Mouse (Mus musculus): Measurements from ENCODE around the gene Fgf2. TPM values are rescaled to one million over a fixed set of nuclear protein-coding genes. Genes with fewer than 3 reads are reported as not detected.

The Fgf2 gene
- polyA plus RNA-seq, 1 experiment from 2014 or later, result 0.38 TPM

DNA sequence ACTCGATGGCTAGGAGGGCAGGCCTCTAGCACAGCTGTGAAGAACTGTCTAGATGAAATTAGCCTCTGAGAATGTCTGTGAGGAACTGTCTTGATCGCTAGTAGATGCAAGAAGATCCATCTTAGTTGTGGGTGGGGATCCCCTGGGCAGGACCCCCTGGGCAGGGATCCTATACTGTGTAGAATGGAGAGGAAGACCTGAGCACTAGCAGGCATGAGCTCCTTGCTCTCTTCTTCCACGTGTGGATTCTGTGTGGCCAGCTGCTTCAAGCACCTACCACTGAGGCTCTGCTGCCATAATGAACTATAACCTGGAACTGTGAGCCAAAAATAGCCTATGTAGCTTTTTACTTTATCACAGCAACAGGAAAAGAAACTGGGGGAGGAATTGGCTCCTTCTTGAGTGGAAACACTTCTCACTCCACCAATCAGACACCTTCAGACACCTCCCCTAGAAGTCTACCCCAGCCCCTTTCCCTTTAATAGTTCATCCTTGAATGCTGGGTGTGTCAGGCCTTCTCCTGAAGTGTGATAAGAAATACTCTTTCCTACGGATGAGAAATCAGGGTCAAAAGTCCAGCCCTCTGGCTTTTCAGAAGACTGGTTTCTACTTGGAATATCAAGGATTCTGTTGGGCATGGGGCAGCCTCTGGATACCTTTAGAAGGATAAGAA is 18.4 kb downstream of the Fgf2 start:
- Histone ChIP-seq H3K4me1 (replicated peaks) (no peaks in the 10 kb centered on the region), H3K27me3 (ENCODE audit: insufficient read depth, poor library complexity, severe bottlenecking) (no peaks in the 10 kb centered on the region), H3K4me3 (no peak overlapping the region), H3K9me3 (no peaks in the 10 kb centered on the region), H3K27ac (no peak overlapping the region), H3K36me3 (no peaks in the 10 kb centered on the region)
- DNase-seq (ENCODE audit: low spot score), result no peak
- WGBS, result 66% methylated on average over 4 of the region's 4 CpGs

DNA sequence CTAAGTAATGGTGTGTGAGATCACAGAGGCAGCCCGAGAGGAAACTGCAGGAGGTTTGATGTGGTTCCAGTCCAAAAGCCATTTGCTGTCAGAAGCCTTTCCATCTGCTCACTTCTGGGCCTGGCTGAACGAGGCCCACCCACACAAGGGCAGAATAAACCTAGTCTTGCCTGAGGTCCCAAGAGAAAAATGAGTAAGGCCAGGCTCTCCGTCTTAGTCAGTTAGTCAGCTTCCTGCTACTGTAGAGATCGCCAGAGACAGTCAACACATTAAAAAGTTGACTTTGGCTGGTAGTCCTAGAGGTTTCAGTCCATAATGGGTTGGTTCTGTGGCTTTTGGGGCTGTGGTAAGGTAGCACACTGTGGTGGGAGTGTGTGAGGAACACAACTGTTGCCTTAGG is 22.3 kb downstream of the Fgf2 start:
- no peaks in the 10 kb centered on the region for H3K4me1 ChIP-seq (replicated peaks)
- H3K27me3 ChIP-seq (ENCODE audit: insufficient read depth, poor library complexity, severe bottlenecking), result no peaks in the 10 kb centered on the region
- 77% methylated on average over 4 of the region's 4 CpGs for WGBS
- H3K9me3 ChIP-seq, result no peaks in the 10 kb centered on the region
- no peaks in the 10 kb centered on the region for H3K36me3 ChIP-seq
- DNase-seq (ENCODE audit: low spot score), result no peak
- no peak overlapping the region for H3K4me3 ChIP-seq
- no peak overlapping the region for H3K27ac ChIP-seq

DNA sequence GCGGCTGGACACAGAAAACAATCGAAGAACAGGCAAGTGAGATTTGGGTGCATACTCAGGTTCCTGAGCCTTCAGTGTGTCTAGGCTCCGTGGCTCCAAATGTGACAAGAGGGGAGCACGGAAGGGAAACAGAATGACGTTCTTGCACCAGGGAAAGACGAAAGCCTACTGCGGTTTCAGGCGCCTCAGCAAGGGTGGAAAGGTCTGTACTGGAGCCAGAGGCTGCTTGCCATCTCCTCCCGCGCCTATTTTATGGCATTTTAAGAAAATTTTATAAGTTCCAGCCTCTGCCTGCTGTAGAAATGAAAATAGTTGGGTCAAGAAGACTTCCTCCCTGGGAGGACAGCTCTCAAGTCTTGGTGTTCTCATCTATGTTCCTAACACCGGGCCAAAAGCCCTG is 25.6 kb downstream of the Fgf2 start:
- no peak for DNase-seq (ENCODE audit: low spot score)
- Histone ChIP-seq H3K27ac (no peak overlapping the region), H3K4me1 (replicated peaks) (peaks cover 5% of the 10 kb centered on the region; the same call in 1 of the 2 replicates), H3K4me3 (no peak overlapping the region), H3K27me3 (ENCODE audit: insufficient read depth, poor library complexity, severe bottlenecking) (no peaks in the 10 kb centered on the region), H3K9me3 (no peaks in the 10 kb centered on the region), H3K36me3 (no peaks in the 10 kb centered on the region)
- WGBS, result 90% methylated on average over 11 of the region's 11 CpGs

DNA sequence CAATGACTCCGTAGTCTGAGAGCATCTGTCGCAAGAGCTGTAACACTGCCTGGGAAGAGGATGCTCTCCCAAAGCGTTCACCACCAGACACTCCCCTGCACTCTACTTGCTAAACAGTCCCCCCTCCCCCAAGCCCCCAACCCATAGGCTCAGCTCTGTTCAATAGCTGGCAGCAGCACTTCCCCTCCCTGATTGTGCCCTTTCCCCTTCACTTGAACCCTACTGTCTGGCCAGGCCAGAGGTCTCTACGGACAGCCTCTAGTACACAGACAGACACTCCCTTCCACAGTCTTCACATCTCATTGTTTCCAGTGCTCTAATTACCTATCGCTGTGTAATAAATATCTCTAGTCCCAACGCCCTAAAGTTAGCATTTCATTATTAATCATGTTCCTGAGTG is 29.8 kb downstream of the Fgf2 start:
- H3K9me3 ChIP-seq, result no peaks in the 10 kb centered on the region
- H3K36me3 ChIP-seq, result no peaks in the 10 kb centered on the region
- DNase-seq (ENCODE audit: low spot score), result no peak
- no peaks in the 10 kb centered on the region for H3K27me3 ChIP-seq (ENCODE audit: insufficient read depth, poor library complexity, severe bottlenecking)
- no peak overlapping the region for H3K27ac ChIP-seq
- peaks cover 5% of the 10 kb centered on the region; the same call in 1 of the 2 replicates for H3K4me1 ChIP-seq (replicated peaks)
- H3K4me3 ChIP-seq, result no peak overlapping the region
- 81% methylated on average over 6 of the region's 6 CpGs for WGBS

DNA sequence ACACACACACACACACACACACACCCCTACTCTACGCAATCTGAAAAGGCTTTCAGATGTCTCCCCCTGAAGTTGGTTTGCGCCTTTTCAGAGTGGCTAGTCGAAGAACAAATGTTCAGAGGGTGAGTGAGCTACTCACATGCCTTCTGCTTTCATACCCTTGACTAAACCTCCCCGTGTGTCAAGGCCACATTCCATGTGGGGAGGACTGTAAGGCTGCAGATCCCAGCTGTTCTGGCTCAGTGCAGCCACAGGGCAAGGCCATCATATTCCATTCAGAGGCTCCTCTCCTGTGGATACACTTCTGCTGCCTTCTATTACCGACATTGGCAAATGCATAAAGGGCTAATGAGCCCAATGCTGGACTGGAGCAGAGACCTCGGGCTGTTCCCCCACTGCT is 30.3 kb downstream of the Fgf2 start:
- 79% methylated on average over 6 of the region's 6 CpGs for WGBS
- H3K27me3 ChIP-seq (ENCODE audit: insufficient read depth, poor library complexity, severe bottlenecking), result no peaks in the 10 kb centered on the region
- no peaks in the 10 kb centered on the region for H3K36me3 ChIP-seq

DNA sequence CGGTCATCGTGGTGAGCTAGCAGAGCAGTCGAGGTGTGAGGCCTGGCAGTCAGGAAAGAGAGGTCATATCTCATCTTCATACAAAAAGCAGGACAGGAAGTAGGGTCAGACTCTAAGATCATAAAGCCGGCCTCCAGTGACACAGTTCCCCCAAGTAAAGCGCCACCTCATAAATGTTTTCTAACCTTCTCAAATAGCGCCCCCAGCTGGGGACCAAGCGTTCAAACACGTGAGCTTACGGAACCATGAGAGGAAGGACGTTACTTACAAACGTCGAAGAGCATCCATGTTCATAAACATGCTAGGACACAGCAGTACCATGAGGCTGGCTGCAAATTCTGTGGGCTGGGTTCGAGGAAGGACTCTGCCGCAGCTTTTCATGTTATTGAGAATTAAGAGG is 31.1 kb downstream of the Fgf2 start:
- H3K4me3 ChIP-seq, result no peak overlapping the region
- H3K36me3 ChIP-seq, result no peaks in the 10 kb centered on the region
- H3K4me1 ChIP-seq (replicated peaks), result peaks cover 5% of the 10 kb centered on the region; the same call in 1 of the 2 replicates
- H3K27me3 ChIP-seq (ENCODE audit: insufficient read depth, poor library complexity, severe bottlenecking), result no peaks in the 10 kb centered on the region
- H3K9me3 ChIP-seq, result no peaks in the 10 kb centered on the region
- no peak overlapping the region for H3K27ac ChIP-seq
- no peak for DNase-seq (ENCODE audit: low spot score)
- WGBS, result 84% methylated on average over 14 of the region's 14 CpGs

More for the DNA sequence above, 30.3 kb downstream of the Fgf2 start:
- Histone ChIP-seq H3K4me1 (replicated peaks) (peaks cover 5% of the 10 kb centered on the region; the same call in 1 of the 2 replicates), H3K4me3 (no peak overlapping the region), H3K27ac (no peak overlapping the region), H3K9me3 (no peaks in the 10 kb centered on the region)
- no peak for DNase-seq (ENCODE audit: low spot score)

DNA sequence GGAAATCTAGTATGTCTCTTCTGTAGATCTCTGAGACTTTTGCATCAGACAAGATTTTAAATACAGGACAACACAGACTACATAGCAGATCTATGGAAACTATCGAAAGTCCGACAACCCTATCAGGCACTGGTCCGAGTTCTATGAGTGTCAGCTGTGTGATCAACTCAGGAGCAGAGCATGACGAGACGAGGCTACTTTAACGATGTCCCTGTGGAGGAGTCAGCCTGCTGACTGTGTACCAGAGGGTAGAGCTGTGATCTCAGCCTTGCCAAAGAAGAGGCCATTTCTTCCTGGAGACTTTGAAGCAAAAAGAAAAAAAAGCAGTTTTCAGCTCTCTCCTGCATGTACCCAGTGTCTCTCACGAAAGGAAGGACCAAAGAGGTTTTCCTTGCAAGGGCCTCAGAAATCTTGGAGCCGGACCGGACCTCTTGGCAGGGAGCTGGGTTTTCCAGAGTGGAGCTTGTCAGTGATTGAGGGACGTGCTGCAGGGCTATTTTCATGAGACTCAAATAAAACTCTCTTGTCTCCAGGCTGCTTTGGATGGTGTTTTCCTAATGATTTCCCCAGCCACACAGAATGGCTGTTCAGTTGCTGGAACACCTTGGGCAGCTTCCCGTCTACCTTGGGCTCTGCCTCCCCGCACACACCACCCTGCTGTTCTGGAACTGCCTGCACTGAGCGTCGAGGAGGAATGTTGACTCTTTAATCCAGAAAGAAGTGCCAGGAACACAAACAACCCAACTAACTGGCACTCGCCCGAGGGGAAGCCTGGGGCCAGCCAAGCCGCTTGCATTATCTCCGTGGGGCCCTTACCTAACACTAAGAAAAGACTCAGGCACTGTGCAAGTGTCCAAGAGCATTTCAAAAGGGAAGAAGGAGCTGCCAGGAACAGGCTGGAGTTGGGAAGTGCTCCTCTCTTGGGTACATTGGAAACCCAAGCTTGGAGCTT is 32.1 kb downstream of the Fgf2 start:
- DNase-seq (ENCODE audit: low spot score), result no peak
- H3K27ac ChIP-seq, result no peak overlapping the region
- WGBS, result 83% methylated on average over 18 of the region's 18 CpGs

DNA sequence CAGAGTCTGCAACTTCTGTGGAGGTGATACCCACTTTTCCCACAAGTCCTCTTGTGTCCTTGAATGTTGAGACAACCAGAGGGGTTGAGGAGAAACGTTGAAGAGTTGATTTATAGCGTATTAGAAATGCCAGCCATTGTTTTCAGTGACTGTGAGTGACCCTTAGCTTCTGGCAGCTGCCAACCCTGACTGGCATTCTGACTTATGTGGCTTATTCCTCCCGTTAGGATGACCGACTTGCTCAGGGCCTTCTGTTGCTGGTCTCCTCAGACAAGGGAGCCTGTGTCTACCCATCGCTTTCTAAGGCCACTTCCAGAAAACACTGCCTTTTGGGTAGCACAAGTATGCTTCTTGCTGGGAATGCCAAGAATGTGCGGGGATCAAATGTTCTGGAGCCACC is 33.3 kb downstream of the Fgf2 start:
- no peak overlapping the region for H3K4me3 ChIP-seq
- H3K9me3 ChIP-seq, result no peaks in the 10 kb centered on the region
- DNase-seq (ENCODE audit: low spot score), result no peak
- no peak overlapping the region for H3K27ac ChIP-seq
- no peaks in the 10 kb centered on the region for H3K36me3 ChIP-seq
- no peaks in the 10 kb centered on the region for H3K27me3 ChIP-seq (ENCODE audit: insufficient read depth, poor library complexity, severe bottlenecking)
- H3K4me1 ChIP-seq (replicated peaks), result peaks cover 5% of the 10 kb centered on the region; the same call in 1 of the 2 replicates
- WGBS, result 75% methylated on average over 6 of the region's 6 CpGs

More for the DNA sequence above, 32.1 kb downstream of the Fgf2 start:
- H3K4me1 ChIP-seq (replicated peaks), result peaks cover 5% of the 10 kb centered on the region; the same call in 1 of the 2 replicates
- no peaks in the 10 kb centered on the region for H3K9me3 ChIP-seq
- H3K36me3 ChIP-seq, result no peaks in the 10 kb centered on the region
- no peak overlapping the region for H3K4me3 ChIP-seq
- no peaks in the 10 kb centered on the region for H3K27me3 ChIP-seq (ENCODE audit: insufficient read depth, poor library complexity, severe bottlenecking)

DNA sequence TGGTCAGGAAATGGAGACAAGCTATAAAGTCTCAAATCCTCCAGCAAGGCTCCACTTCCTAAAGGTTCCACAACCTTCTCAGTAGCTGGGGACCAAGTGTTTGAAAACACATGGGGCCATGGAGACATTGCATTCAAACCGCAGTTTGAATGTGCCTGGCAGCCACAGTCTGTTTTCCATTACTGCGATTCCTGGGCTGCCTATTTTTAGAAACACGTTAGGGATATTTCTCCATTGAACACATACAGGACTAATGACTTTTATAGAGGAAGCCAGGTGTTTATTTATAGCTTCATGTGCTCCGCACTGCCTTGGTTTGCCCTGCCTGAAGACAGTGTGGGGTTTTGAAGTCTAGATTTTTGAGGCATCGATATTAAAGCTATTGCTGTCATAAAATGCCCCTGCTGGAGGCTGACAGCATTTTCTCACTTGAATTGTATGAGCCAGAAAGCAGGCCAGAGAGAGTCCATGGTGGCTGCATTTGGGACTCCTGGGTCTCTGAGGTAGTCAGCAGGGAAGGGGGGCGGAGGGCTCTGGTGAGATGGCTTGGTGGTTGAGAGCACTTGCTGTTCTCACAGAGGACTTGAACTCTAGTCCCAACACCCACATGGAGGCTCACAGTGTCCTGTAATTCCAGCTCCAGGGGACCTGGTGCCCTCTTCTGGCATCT is 35.1 kb downstream of the Fgf2 start:
- Histone ChIP-seq H3K4me3 (no peak overlapping the region), H3K36me3 (no peaks in the 10 kb centered on the region), H3K27ac (no peak overlapping the region), H3K4me1 (replicated peaks) (no peaks in the 10 kb centered on the region), H3K27me3 (ENCODE audit: insufficient read depth, poor library complexity, severe bottlenecking) (no peaks in the 10 kb centered on the region), H3K9me3 (no peaks in the 10 kb centered on the region)
- WGBS, result 88% methylated on average over 6 of the region's 6 CpGs
- no peak for DNase-seq (ENCODE audit: low spot score)

DNA sequence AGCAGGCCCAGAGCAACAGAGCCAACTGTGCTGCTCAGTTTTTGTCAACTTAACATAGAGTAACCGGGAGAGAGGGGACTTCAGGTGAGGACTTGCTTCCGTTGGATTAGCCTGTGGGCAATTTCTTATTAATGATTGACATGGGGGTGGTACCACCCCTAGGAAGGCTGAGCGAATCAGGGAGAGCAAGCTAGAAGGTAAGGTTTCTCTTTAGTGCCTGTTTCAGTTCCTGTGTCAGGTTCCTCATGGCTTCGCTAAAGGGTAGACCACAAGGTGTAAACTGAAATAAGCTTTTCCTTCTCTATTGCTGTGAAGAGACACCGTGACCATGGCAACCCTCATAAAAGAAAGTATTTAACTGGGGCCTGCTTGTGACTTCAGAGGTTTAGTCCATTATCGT is 39.2 kb downstream of the Fgf2 start:
- H3K27me3 ChIP-seq (ENCODE audit: insufficient read depth, poor library complexity, severe bottlenecking), result no peaks in the 10 kb centered on the region
- WGBS, result 91% methylated on average over 6 of the region's 6 CpGs
- peaks cover 10% of the 10 kb centered on the region for H3K9me3 ChIP-seq
- H3K27ac ChIP-seq, result no peak overlapping the region
- DNase-seq (ENCODE audit: low spot score), result no peak
- H3K4me1 ChIP-seq (replicated peaks), result no peaks in the 10 kb centered on the region
- H3K4me3 ChIP-seq, result no peak overlapping the region
- H3K36me3 ChIP-seq, result no peaks in the 10 kb centered on the region

DNA sequence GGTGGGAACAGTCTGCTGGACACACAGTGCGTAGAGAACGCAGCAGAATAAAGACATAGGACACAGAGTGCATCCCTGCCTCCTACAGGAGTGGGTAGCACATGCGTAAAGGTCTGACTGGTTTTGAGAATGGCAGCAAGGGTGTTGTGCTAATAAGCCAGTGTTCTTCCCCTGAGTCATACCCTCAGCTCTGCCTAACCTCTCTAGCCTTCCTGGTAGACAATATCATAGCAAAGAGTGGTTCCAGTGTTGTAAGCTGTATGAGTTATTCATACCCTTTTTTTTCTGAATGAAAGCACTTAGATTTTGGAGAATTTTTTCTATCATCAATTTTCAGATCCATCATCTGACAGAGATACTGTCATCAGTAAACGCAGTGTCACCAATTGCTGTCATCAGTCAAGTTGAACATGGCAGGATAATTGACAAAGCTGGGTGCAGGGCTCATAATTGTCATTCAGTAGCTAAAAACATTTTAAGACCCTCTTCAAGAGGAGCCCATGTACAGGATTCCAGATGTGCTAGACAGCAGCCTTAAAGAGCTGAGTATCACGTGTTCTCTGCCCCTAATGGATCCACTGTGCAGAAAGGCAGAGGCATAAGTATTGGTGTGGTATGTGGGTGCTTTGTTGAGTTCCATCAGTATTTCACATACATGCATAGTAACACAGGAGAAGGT is 48.9 kb downstream of the Fgf2 start:
- WGBS, result 89% methylated on average over 5 of the region's 5 CpGs
- no peak for DNase-seq (ENCODE audit: low spot score)
- H3K27me3 ChIP-seq (ENCODE audit: insufficient read depth, poor library complexity, severe bottlenecking), result no peaks in the 10 kb centered on the region
- H3K36me3 ChIP-seq, result no peaks in the 10 kb centered on the region
- H3K27ac ChIP-seq, result no peak overlapping the region
- H3K9me3 ChIP-seq, result no peaks in the 10 kb centered on the region
- no peak overlapping the region for H3K4me3 ChIP-seq
- no peaks in the 10 kb centered on the region for H3K4me1 ChIP-seq (replicated peaks)

DNA sequence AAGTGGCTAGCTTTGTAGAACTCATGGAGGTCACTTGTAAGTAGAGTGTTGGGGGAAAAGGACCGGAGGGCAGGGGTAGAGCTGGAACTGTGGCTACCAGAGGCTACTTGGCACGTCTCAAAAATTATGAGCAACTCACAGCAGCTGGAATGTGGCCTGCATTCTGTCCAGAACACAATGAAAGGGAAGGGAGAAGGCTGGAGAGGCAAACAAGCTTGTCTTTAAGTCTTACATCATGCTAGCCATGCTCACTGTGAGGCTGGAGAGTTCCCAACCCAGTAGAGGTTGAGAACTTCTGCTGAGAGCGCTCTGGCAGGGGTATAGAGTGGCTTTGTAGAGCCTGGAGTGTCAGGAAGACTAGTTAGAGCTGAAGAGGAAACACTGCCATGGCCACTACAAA is 49.5 kb downstream of the Fgf2 start:
- H3K9me3 ChIP-seq, result no peaks in the 10 kb centered on the region
- no peaks in the 10 kb centered on the region for H3K36me3 ChIP-seq
- H3K4me1 ChIP-seq (replicated peaks), result no peaks in the 10 kb centered on the region
- no peak for DNase-seq (ENCODE audit: low spot score)
- H3K27me3 ChIP-seq (ENCODE audit: insufficient read depth, poor library complexity, severe bottlenecking), result no peaks in the 10 kb centered on the region
- no peak overlapping the region for H3K4me3 ChIP-seq
- WGBS, result 83% methylated on average over 3 of the region's 3 CpGs
- no peak overlapping the region for H3K27ac ChIP-seq
